Mouse (Mus musculus) olfactory bulb, adult 2 months (tissue): ENCODE data around the gene Sh3kbp1. TPM values are rescaled to one million over a fixed set of nuclear protein-coding genes. Genes with fewer than 3 reads are reported as not detected.

Source experiments
- H3K27ac ChIP-seq: fragments of 200-500 bp; 2 replicates; pipeline ENCODE4 v1.5.1; 2012; ENCODE audit warnings: low read depth, low read length; ENCODE audit not compliant: insufficient read depth
- H3K4me1 ChIP-seq: fragments of 200-500 bp; 2 replicates; pipeline ENCODE4 v1.6.1; 2012; ENCODE audit warnings: low read length; ENCODE audit not compliant: control insufficient read depth, insufficient read depth
- H3K4me3 ChIP-seq: fragments of 200-500 bp; 2 replicates; pipeline ENCODE4 v1.5.1; 2012; ENCODE audit warnings: mild to moderate bottlenecking, low read depth, low read length, moderate library complexity; ENCODE audit not compliant: insufficient read depth
- CTCF ChIP-seq: fragments of 200-500 bp; IDR thresholded peaks from 2 replicates; pipeline ENCODE4 v1.5.1; 2012; ENCODE audit warnings: low read depth, mild to moderate bottlenecking, low read length, moderate library complexity; ENCODE audit not compliant: insufficient read depth
- POLR2A ChIP-seq: fragments of 200-500 bp; IDR thresholded peaks from 2 replicates; pipeline ENCODE4 v1.6.1; 2012; ENCODE audit warnings: mild to moderate bottlenecking, low read depth, low read length, moderate library complexity; ENCODE audit not compliant: insufficient read depth
- WGBS: fragments of 180-500 bp; shearing (Covaris S2); methylation state at CpG from one replicate; pipeline ENCODE4 v1.1.7; 2018; 5-methylcytosine and 5-hydroxymethylcytosine counted together
- polyA plus RNA-seq: library from polyadenylated mRNA; stranded (reverse); fragments of >200 nt; gene quantifications from 2 replicates; pipeline ENCODE4 v1.2.4, GENCODE M21; 2012; ENCODE audit warnings: low replicate concordance; ENCODE audit not compliant: missing spikeins, insufficient read depth, insufficient read length

The Sh3kbp1 gene
- polyA plus RNA-seq, 1 experiment, result 177 TPM

- H3K27ac ChIP-seq, result no peak overlapping the region
- 87% methylated on average over 2 of the region's 2 CpGs for WGBS
- no peak for TF ChIP-seq POLR2A
- no peak for TF ChIP-seq CTCF
- H3K4me3 ChIP-seq, result no peak overlapping the region
- H3K4me1 ChIP-seq, result no peaks in the 10 kb centered on the region
These were observed 342.0 kb downstream of the Sh3kbp1 start for GRCm38 (mm10) chrX:159969025-159969424.

GRCm38 (mm10) chrX:159971091-159971779, 344.2 kb downstream of the Sh3kbp1 start:
- Histone ChIP-seq H3K4me3 (no peak overlapping the region), H3K4me1 (no peaks in the 10 kb centered on the region), H3K27ac (no peak overlapping the region)
- TF ChIP-seq POLR2A (no peak), CTCF (no peak)
- WGBS, result 66% methylated on average over 3 of the region's 3 CpGs

- WGBS, result 41% methylated on average over 5 of the region's 5 CpGs
- no peak overlapping the region for H3K4me3 ChIP-seq
- H3K4me1 ChIP-seq, result no peaks in the 10 kb centered on the region
- TF ChIP-seq CTCF (no peak), POLR2A (no peak)
- no peak overlapping the region for H3K27ac ChIP-seq
These were observed 346.7 kb downstream of the Sh3kbp1 start for GRCm38 (mm10) chrX:159973730-159974129.

GRCm38 (mm10) chrX:159976243-159976642, 349.2 kb downstream of the Sh3kbp1 start:
- TF ChIP-seq CTCF (no peak), POLR2A (no peak)
- H3K27ac ChIP-seq, result no peak overlapping the region
- H3K4me1 ChIP-seq, result no peaks in the 10 kb centered on the region
- H3K4me3 ChIP-seq, result no peak overlapping the region
- 63% methylated on average over 3 of the region's 3 CpGs for WGBS

GRCm38 (mm10) chrX:159988002-159988960, 361.2 kb downstream of the Sh3kbp1 start, which contains the start of gene Map3k15:
Map3k15 (plus strand) TSS chrX:159988433.
- 47% methylated on average over 102 of the region's 108 CpGs for WGBS
- TF ChIP-seq POLR2A (no peak), CTCF (peak; percentile 78)

GRCm38 (mm10) chrX:159995808-159996207, 368.7 kb downstream of the Sh3kbp1 start:
- no peaks in the 10 kb centered on the region for H3K4me1 ChIP-seq
- TF ChIP-seq CTCF (no peak), POLR2A (no peak)
- 89% methylated on average over 6 of the region's 6 CpGs for WGBS

More at GRCm38 (mm10) chrX:159988002-159988960, 361.2 kb downstream of the Sh3kbp1 start, which contains the start of gene Map3k15:
- no peaks in the 10 kb centered on the region for H3K4me1 ChIP-seq
- H3K27ac ChIP-seq, result no peak within 1 kb of the TSS
- H3K4me3 ChIP-seq, result peak within 1 kb of the TSS; percentile 44

More at GRCm38 (mm10) chrX:159995808-159996207, 368.7 kb downstream of the Sh3kbp1 start:
- Histone ChIP-seq H3K4me3 (no peak overlapping the region), H3K27ac (no peak overlapping the region)

Other genes with a start within 250 kb of the Sh3kbp1 start
- 236 TPM in 1 of 2 replicates, not detected in the other for gene Map7d2, start 212.7 kb upstream of the Sh3kbp1 start, polyA plus RNA-seq
- gene Bclaf3, start 100.6 kb upstream of the Sh3kbp1 start, polyA plus RNA-seq, result not detected in 2 replicates